ENCODE assay signal across 12 mouse cellular contexts in the genomic region with DNA sequence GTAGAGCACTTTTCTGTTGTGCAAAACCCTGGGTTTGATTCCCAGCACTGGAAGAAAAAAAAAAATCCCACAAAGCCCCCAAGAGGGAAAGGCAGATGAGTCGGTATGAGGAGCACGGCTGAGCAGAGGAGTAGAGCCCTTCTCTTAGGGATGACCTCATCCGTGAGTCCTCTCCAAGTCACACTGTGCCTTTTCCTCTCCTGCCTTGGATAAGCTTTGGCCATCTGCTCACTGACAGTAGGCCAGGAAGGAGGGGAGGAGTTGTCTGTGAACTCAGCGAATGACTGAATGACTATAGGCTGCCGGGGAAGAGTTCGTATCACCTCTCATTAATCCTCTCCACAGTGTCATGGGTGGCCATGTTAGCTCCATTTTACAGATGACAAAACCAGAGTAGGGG. TPM values are rescaled to one million over a fixed set of nuclear protein-coding genes. Genes with fewer than 3 reads are reported as not detected.
A peak's percentile ranks its signal among the peaks of the same experiment; 100 is the strongest.
DNase-seq lines count a peak whose midpoint lies in the region; ATAC-seq lines count a peak whose summit lies in the region.
"Had no signal": no experiment of that assay in that cellular context is flagged by ENCODE, and none has a peak within 500 bp of the region (broad histone marks: within the 10 kb centered on the region; RNA-seq: fewer than 3 reads in every experiment).

No protein-coding gene starts in this region.

- ATAC-seq in cerebellum, adult (ENCODE audit: insufficient number of reproducible peaks, low FRiP score, low TSS enrichment): peak; percentile 79

- DNase-seq in cerebellum, postnatal 4 days (ENCODE audit: low spot score in 2 of 2): no peak
- DNase-seq in lung, postnatal 36 days: peak; percentile 40
- DNase-seq in lung, postnatal 10 days: no peak
- peak; percentile 94 for DNase-seq in cerebellum, adult 11-12 months
- peak; percentile 83 to 87 for DNase-seq in cerebellum, postnatal 14 days
- DNase-seq in embryo, embryonic 10.5 days (ENCODE audit: low spot score): no peak
- DNase-seq in adrenal gland, postnatal 10 days: no peak
- DNase-seq: adrenal gland, postnatal 14 days; embryo, embryonic 11 days; liver, embryonic 13.5 days; right cerebral cortex, postnatal 4 days had no signal

RNA-seq across cellular contexts. Expression of a gene that starts 3.2 kb away (rescaled TPM):
- total RNA-seq in adrenal gland, postnatal 10 days (2021): 10 to 100 TPM; 41.2 to 53.6 TPM

RNA-seq across cellular contexts. Expression of a gene that starts 44.6 kb away (rescaled TPM):
- total RNA-seq in adrenal gland, postnatal 10 days (2021): 10 to 100 TPM; 10.8 TPM

Comparison
In these comparisons a context has a peak if more than half of its experiments do, and no peak if none do; other contexts are left out.
1. DNase-seq: peak in lung, postnatal 36 days (single experiment), cerebellum, adult 11-12 months (single experiment) and cerebellum, postnatal 14 days (2 of 2); none in cerebellum, postnatal 4 days (0 of 2), lung, postnatal 10 days (single experiment), embryo, embryonic 10.5 days (single experiment) and adrenal gland, postnatal 10 days (single experiment).